Mouse (Mus musculus) liver, adult 2 months (tissue): ENCODE measurements around the gene Nfic.

ENCODE experiments used
- CTCF ChIP-seq: fragments of 200-500 bp; IDR thresholded peaks from 2 replicates; pipeline ENCODE4 v1.5.1; 2011; ENCODE audit warnings: low read depth, low read length, control low read depth
- POLR2A ChIP-seq: fragments of 200-500 bp; IDR thresholded peaks from 2 replicates; pipeline ENCODE4 v1.6.1; 2011; ENCODE audit warnings: low read length, control low read depth; ENCODE audit not compliant: insufficient read depth; ENCODE audit errors: extremely low read depth

- TF ChIP-seq POLR2A: no peak
- no peak for TF ChIP-seq CTCF
Observed at GRCm38 (mm10) chr10:81364666-81365065, 90.8 kb downstream of the Nfic start.
